Mouse (Mus musculus) olfactory bulb, adult 2 months (tissue): Measurements from ENCODE around the gene Bdh1.
A peak's percentile ranks its signal among the peaks of the same experiment; 100 is the strongest.

ENCODE experiments used
- CTCF ChIP-seq: fragments of 200-500 bp; IDR thresholded peaks from 2 replicates; pipeline ENCODE4 v1.5.1; 2012; ENCODE audit warnings: low read depth, mild to moderate bottlenecking, low read length, moderate library complexity; ENCODE audit not compliant: insufficient read depth
- POLR2A ChIP-seq: fragments of 200-500 bp; IDR thresholded peaks from 2 replicates; pipeline ENCODE4 v1.6.1; 2012; ENCODE audit warnings: mild to moderate bottlenecking, low read depth, low read length, moderate library complexity; ENCODE audit not compliant: insufficient read depth

- TF ChIP-seq CTCF (peak; percentile 72), POLR2A (no peak)
These were observed 36.3 kb downstream of the Bdh1 start for GRCm38 (mm10) chr16:31458229-31458918.
